Mouse (Mus musculus) activated CD4-positive, CD25-positive, alpha-beta regulatory T cell (primary cell): Measurements from ENCODE around the gene 4930578G10Rik. TPM values are rescaled to one million over a fixed set of nuclear protein-coding genes. Genes with fewer than 3 reads are reported as not detected.

ENCODE experiments used
- polyA plus RNA-seq, 2 experiments: library from polyadenylated mRNA; unstranded; fragments of 100-300 nt; shearing (Covaris generic); gene quantifications; one replicate each; pipeline ENCODE4 v1.2.1; 2017

Gene 4930578G10Rik
- polyA plus RNA-seq, result under 1 TPM in 1 of 2 experiments, not detected in 1; 0.32 TPM

GRCm38 (mm10) chr4:42735245-42735644, at the start of gene 4930578G10Rik:
4930578G10Rik (plus strand) TSS chr4:42735545.

GRCm38 (mm10) chr4:42756477-42756876, 21.1 kb downstream of the 4930578G10Rik start, which contains the start of gene Ccl19:
Ccl19 (minus strand) TSS chr4:42756577.

GRCm38 (mm10) chr4:42773893-42774292, 38.5 kb downstream of the 4930578G10Rik start, which contains the start of gene Ccl21a:
Ccl21a (minus strand) TSS chr4:42773993.

GRCm38 (mm10) chr4:42853788-42854187, 118.4 kb downstream of the 4930578G10Rik start, which contains the start of gene Fam205a1:
Fam205a1 (minus strand) TSS chr4:42853888.

GRCm38 (mm10) chr4:42856671-42857070, 121.3 kb downstream of the 4930578G10Rik start, which contains the start of gene Gm12394:
Gm12394 (minus strand) TSS chr4:42856771.

GRCm38 (mm10) chr4:42874134-42874533, 138.8 kb downstream of the 4930578G10Rik start, which contains the start of gene Fam205c:
Fam205c (minus strand) TSS chr4:42874234.

Other genes starting within 250 kb of the 4930578G10Rik start
- gene Fam205a2, start 207.4 kb upstream of the 4930578G10Rik start, polyA plus RNA-seq, result not detected
- not detected for gene Gm10591, start 123.3 kb upstream of the 4930578G10Rik start, polyA plus RNA-seq
- gene Gm2564, start 105.8 kb upstream of the 4930578G10Rik start, polyA plus RNA-seq, result under 1 TPM in 1 of 2 experiments, not detected in 1; 0.39 TPM
- not detected for gene Ccl27b, start 80.3 kb upstream of the 4930578G10Rik start, polyA plus RNA-seq
- gene Il11ra2, start 73.7 kb upstream of the 4930578G10Rik start, polyA plus RNA-seq, result not detected
- under 1 TPM in 1 of 2 experiments, not detected in 1; 0.31 TPM for gene Ccl19, start 21.0 kb downstream of the 4930578G10Rik start, polyA plus RNA-seq
- gene Ccl21a, start 38.4 kb downstream of the 4930578G10Rik start, polyA plus RNA-seq, result not detected
- not detected for gene Fam205a1, start 118.3 kb downstream of the 4930578G10Rik start, polyA plus RNA-seq
- gene Gm12394, start 121.2 kb downstream of the 4930578G10Rik start, polyA plus RNA-seq, result under 1 TPM; 0.10 to 0.12 TPM
- under 1 TPM in 1 of 2 experiments, not detected in 1; 0.36 TPM for gene Fam205c, start 138.7 kb downstream of the 4930578G10Rik start, polyA plus RNA-seq
- under 1 TPM; 0.10 to 0.36 TPM for gene Phf24, start 181.1 kb downstream of the 4930578G10Rik start, polyA plus RNA-seq
- 10 to 100 TPM; 11.1 to 13.6 TPM for gene Dnajb5, start 214.3 kb downstream of the 4930578G10Rik start, polyA plus RNA-seq
- under 1 TPM in 1 of 2 experiments, not detected in 1; 0.42 TPM for gene 1700022I11Rik, start 234.1 kb downstream of the 4930578G10Rik start, polyA plus RNA-seq